In the genomic region with DNA sequence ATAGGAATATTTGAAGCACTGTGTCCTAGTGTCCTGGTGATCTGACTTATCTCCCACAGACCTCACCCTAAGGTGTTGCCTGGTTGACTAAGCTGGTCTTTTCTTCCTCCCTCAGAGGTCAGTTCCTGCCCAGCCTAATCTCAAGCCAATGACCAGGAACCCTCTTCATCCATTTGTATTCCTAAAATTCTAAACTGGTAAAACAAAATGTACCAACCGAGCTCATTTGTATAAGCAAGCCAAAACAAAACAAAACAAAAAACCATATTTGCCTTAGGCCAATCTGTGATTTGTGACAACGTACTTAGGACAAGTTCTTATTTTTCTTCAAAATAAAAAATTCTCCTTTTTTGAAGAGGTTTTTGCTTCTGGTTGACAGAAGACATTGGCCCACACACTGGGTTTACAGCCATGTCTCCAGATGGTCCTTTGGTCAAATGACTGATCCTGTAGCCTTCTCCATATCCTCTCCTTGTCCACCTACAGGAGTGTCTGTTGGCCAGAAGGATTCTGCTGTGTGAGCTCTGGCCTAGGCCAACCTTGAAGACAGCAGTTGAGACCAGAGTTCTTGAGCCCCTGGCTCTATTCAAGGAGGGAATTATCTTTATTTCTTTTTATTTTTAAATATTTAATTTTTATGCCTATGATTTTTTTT, we compare ENCODE assay signal across 8 mouse cellular contexts. TPM values are rescaled to one million over a fixed set of nuclear protein-coding genes. Genes with fewer than 3 reads are reported as not detected.
A peak's percentile ranks its signal among the peaks of the same experiment; 100 is the strongest.
DNase-seq lines count a peak whose midpoint lies in the region; ATAC-seq and TF ChIP-seq lines count a peak whose summit lies in the region.

No protein-coding gene starts in this region.

- peak overlapping the region; percentile 55 for H3K4me2 ChIP-seq in liver, embryonic 11.5 days
- H3K4me2 ChIP-seq in stomach, postnatal 0 days (replicated peaks; ENCODE audit: low read depth): peak overlapping the region; percentile 54

- H3K9ac ChIP-seq in liver, embryonic 11.5 days (ENCODE audit: low read depth, low read length): no peak overlapping the region
- 0 out of 2 replicates have a peak overlapping the region, but pooled peaks have one; percentile 4 for H3K9ac ChIP-seq in stomach, postnatal 0 days (ENCODE audit: low read length)

- WGBS in liver, embryonic 11.5 days: 73% methylated on average over 2 of the region's 2 CpGs
- 57% methylated on average over 2 of the region's 2 CpGs for WGBS in stomach, postnatal 0 days

- no peak overlapping the region for H3K4me3 ChIP-seq in testis, adult 2 months (ENCODE audit: control insufficient read depth, low read depth, low read length)
- H3K4me3 ChIP-seq in liver, embryonic 11.5 days (ENCODE audit: low read depth, low read length): no peak overlapping the region
- H3K4me3 ChIP-seq in stomach, postnatal 0 days (ENCODE audit: low read depth, low read length): peak overlapping the region; percentile 100; the same call in 1 of the 2 replicates

- peaks cover 5% of the 10 kb centered on the region for H3K4me1 ChIP-seq in testis, adult 2 months (ENCODE audit: control insufficient read depth, insufficient read depth, low read length)
- H3K4me1 ChIP-seq in liver, embryonic 11.5 days (replicated peaks; ENCODE audit: control insufficient read depth, insufficient read depth, low read length): peaks cover 34% of the 10 kb centered on the region
- H3K4me1 ChIP-seq in stomach, postnatal 0 days (replicated peaks; ENCODE audit: control insufficient read depth, insufficient read depth): peaks cover 6% of the 10 kb centered on the region; the same call in 1 of the 2 replicates

- H3K27me3 ChIP-seq in testis, adult 2 months (ENCODE audit: control insufficient read depth, insufficient read depth, low read length): no peaks in the 10 kb centered on the region
- H3K27me3 ChIP-seq in liver, embryonic 11.5 days (replicated peaks; ENCODE audit: control insufficient read depth, insufficient read depth, low read length): no peaks in the 10 kb centered on the region
- no peaks in the 10 kb centered on the region for H3K27me3 ChIP-seq in stomach, postnatal 0 days (ENCODE audit: control insufficient read depth, insufficient read depth, low read length)

- peak; percentile 26; the same call in 1 of the 2 replicates for ATAC-seq in liver, embryonic 11.5 days (replicated peaks; ENCODE audit: low FRiP score)
- ATAC-seq in stomach, postnatal 0 days (ENCODE audit: low FRiP score, low TSS enrichment): peak; percentile 79

- H3K27ac ChIP-seq in testis, adult 2 months (ENCODE audit: control insufficient read depth, insufficient read depth, low read depth, low read length): peak overlapping the region; percentile 22; the same call in 1 of the 2 replicates
- peak overlapping the region; percentile 96; the same call in 1 of the 2 replicates for H3K27ac ChIP-seq in liver, embryonic 11.5 days (ENCODE audit: low read depth, low read length)
- peak overlapping the region; percentile 100 for H3K27ac ChIP-seq in stomach, postnatal 0 days (replicated peaks)

- H3K36me3 ChIP-seq in testis, adult 2 months (ENCODE audit: control insufficient read depth, insufficient read depth, low read length): no peaks in the 10 kb centered on the region
- no peaks in the 10 kb centered on the region for H3K36me3 ChIP-seq in liver, embryonic 11.5 days (ENCODE audit: control insufficient read depth, insufficient read depth, low read length)
- H3K36me3 ChIP-seq in stomach, postnatal 0 days (ENCODE audit: control insufficient read depth, insufficient read depth, low read length): no peaks in the 10 kb centered on the region

- no peak for TF ChIP-seq CTCF in testis, adult 2 months (IDR thresholded peaks at IDR 0.05; ENCODE audit: control insufficient read depth, insufficient read depth, insufficient replicate concordance, low read depth, low read length)
- TF ChIP-seq CTCF in stomach, postnatal 0 days (IDR thresholded peaks at IDR 0.05; ENCODE audit: low read depth): no peak

- no peak for TF ChIP-seq EP300 in stomach, postnatal 0 days (optimal IDR thresholded peaks at IDR 0.05)

- no peak for TF ChIP-seq POLR2A in testis, adult 2 months (IDR thresholded peaks at IDR 0.05; ENCODE audit: control insufficient read depth, low read depth, low read length)

- DNase-seq in embryo, embryonic 10.5 days (ENCODE audit: low spot score): peak; percentile 12
- no peak for DNase-seq in embryo, embryonic 11 days
- no peak for DNase-seq in testis, postnatal 10 days (ENCODE audit: low spot score)
- no peak for DNase-seq in liver, embryonic 11.5 days (ENCODE audit: low spot score)
- no peak for DNase-seq in stomach, postnatal 0 days (ENCODE audit: low spot score)
- DNase-seq in spleen, postnatal 4 days (ENCODE audit: low spot score in 2 of 2): no peak
- DNase-seq in frontal cortex, postnatal 25 days (ENCODE audit: low spot score in 2 of 2): no peak

- no peaks in the 10 kb centered on the region for H3K9me3 ChIP-seq in liver, embryonic 11.5 days (ENCODE audit: control insufficient read depth, low read length)
- H3K9me3 ChIP-seq in stomach, postnatal 0 days (ENCODE audit: control insufficient read depth, low read length): no peaks in the 10 kb centered on the region

RNA-seq across cellular contexts. Expression of a gene that starts 0.8 kb away (rescaled TPM):
- polyA plus RNA-seq in testis, adult 2 months (2012; rRNA removed): 330 and 494 TPM in 2 replicates
- 516 and 518 TPM in 2 replicates for polyA plus RNA-seq in liver, embryonic 11.5 days (2014; fragmentation: Nextera tagmentation; extraction: Ambion mirVana)
- polyA plus RNA-seq in stomach, postnatal 0 days (2015; fragmentation: Nextera tagmentation; extraction: Ambion mirVana): 1,381 and 1,408 TPM in 2 replicates

Comparison
In these comparisons a context has a peak if more than half of its experiments do, and no peak if none do; other contexts are left out.
1. H3K27ac ChIP-seq: peak in every context shown above with its lines; median percentile 100 in stomach, postnatal 0 days; 96 in liver, embryonic 11.5 days; 22 in testis, adult 2 months.